25 mouse cellular contexts compared by ENCODE assay signal in the genomic region with DNA sequence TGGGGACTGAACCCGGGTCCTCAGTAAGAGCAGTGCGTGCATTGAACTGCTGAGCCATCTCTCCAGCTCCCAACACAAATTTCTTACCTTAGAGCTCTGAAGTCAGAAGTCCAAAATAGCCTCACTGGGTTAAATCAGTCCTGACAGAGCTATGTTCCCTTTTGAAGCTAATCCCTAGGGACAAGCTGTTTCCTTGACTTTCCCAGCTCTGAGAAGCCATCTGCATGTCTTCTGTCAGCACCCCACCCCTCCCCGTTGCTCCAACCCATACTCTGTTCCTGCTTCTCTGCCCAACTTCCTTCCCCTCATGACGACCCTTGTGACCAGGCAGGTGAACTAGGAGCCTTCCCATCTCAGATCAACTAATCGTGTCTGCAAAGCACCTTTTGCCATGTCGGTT. TPM values are rescaled to one million over a fixed set of nuclear protein-coding genes. Genes with fewer than 3 reads are reported as not detected.
A peak's percentile ranks its signal among the peaks of the same experiment; 100 is the strongest.
DNase-seq lines count a peak whose midpoint lies in the region; ATAC-seq and TF ChIP-seq lines count a peak whose summit lies in the region.
"Had no signal": no experiment of that assay in that cellular context is flagged by ENCODE, and none has a peak within 500 bp of the region (broad histone marks: within the 10 kb centered on the region; RNA-seq: fewer than 3 reads in every experiment).

No protein-coding gene starts in this region.

- no peak overlapping the region for H3K4me3 ChIP-seq in heart, adult 2 months
- no peak overlapping the region for H3K4me3 ChIP-seq in heart, embryonic 15.5 days
- H3K4me3 ChIP-seq: embryonic facial prominence, embryonic 10.5 days; left cerebral cortex, adult 2 months; limb, embryonic 10.5 days; lung, embryonic 15.5 days; midbrain, embryonic 10.5 days; neural tube, embryonic 12.5 days had no signal

- H3K9ac ChIP-seq in heart, adult 2 months (ENCODE audit: low read depth, low read length): 0 out of 2 replicates have a peak overlapping the region, but pooled peaks have one; percentile 8
- no peak overlapping the region for H3K9ac ChIP-seq in heart, embryonic 15.5 days
- H3K9ac ChIP-seq: lung, embryonic 15.5 days; neural tube, embryonic 12.5 days had no signal

- peak; percentile 81 for ATAC-seq in heart, embryonic 15.5 days (replicated peaks; ENCODE audit: insufficient number of reproducible peaks, insufficient read depth, low FRiP score, low read depth)
- ATAC-seq: CD4-positive, CD25-positive, alpha-beta regulatory T cell, adult 4 months; forebrain, embryonic 16.5 days; hindbrain, postnatal 0 days had no signal

- peak; percentile 84 for TF ChIP-seq EP300 in heart, adult 2 months (IDR thresholded peaks at IDR 0.05; ENCODE audit: insufficient read depth, low read depth, low read length)

- 15% methylated on average over 6 of the region's 6 CpGs for WGBS in heart, adult 2 months
- WGBS in heart, embryonic 15.5 days: 24% methylated on average over 6 of the region's 6 CpGs

- peak; percentile 20 for DNase-seq in embryo, embryonic 10 days (ENCODE audit: low spot score)
- no peak for DNase-seq in embryo, embryonic 10.5 days (ENCODE audit: low spot score)
- DNase-seq in heart, adult 2 months: peak in 1 of 2 experiments; percentile 29
- peak; percentile 40 for DNase-seq in lung, postnatal 14 days
- DNase-seq in cerebellum, adult 18-20 months: no peak
- DNase-seq in adrenal gland, postnatal 10 days: no peak
- no peak for DNase-seq in cerebellum, adult 11 months
- DNase-seq: adrenal gland, adult 8-10 months; cerebellum, adult 9-11 months; kidney, adult 11 months; kidney, postnatal 10 days; right cerebral cortex, postnatal 14 days; thymus, postnatal 36 days had no signal

- peaks cover 8% of the 10 kb centered on the region for H3K4me1 ChIP-seq in heart, adult 2 months (ENCODE audit: control insufficient read depth, insufficient read depth, low read length)
- peaks cover 7% of the 10 kb centered on the region for H3K4me1 ChIP-seq in heart, embryonic 15.5 days (replicated peaks)
- H3K4me1 ChIP-seq: limb, embryonic 10.5 days; lung, embryonic 15.5 days; midbrain, embryonic 10.5 days; neural tube, embryonic 12.5 days had no signal

- H3K36me3 ChIP-seq in heart, adult 2 months (ENCODE audit: control insufficient read depth, insufficient read depth, low read length): no peaks in the 10 kb centered on the region
- H3K36me3 ChIP-seq in heart, embryonic 15.5 days: no peaks in the 10 kb centered on the region
- H3K36me3 ChIP-seq: embryonic facial prominence, embryonic 10.5 days; limb, embryonic 10.5 days; lung, embryonic 15.5 days; midbrain, embryonic 10.5 days; neural tube, embryonic 12.5 days had no signal

- H3K9me3 ChIP-seq in heart, embryonic 15.5 days (replicated peaks): no peaks in the 10 kb centered on the region
- H3K9me3 ChIP-seq: embryonic facial prominence, embryonic 10.5 days; limb, embryonic 10.5 days; lung, embryonic 15.5 days; midbrain, embryonic 10.5 days had no signal

- no peaks in the 10 kb centered on the region for H3K27me3 ChIP-seq in heart, adult 2 months (ENCODE audit: control insufficient read depth, insufficient read depth, low read length)
- no peaks in the 10 kb centered on the region for H3K27me3 ChIP-seq in heart, embryonic 15.5 days
- H3K27me3 ChIP-seq: lung, embryonic 15.5 days; neural tube, embryonic 12.5 days had no signal

- TF ChIP-seq POLR2A in heart, adult 2 months (IDR thresholded peaks at IDR 0.05; ENCODE audit: insufficient read depth, low read depth, low read length): no peak

- H3K27ac ChIP-seq in heart, adult 2 months: peak overlapping the region; percentile 40; the same call in 1 of the 2 replicates
- peak overlapping the region; percentile 53 for H3K27ac ChIP-seq in heart, embryonic 15.5 days
- H3K27ac ChIP-seq: embryonic facial prominence, embryonic 10.5 days; hindbrain, postnatal 0 days; left cerebral cortex, adult 2 months; limb, embryonic 10.5 days; lung, embryonic 15.5 days; midbrain, embryonic 10.5 days; neural tube, embryonic 12.5 days; stomach, postnatal 0 days had no signal

- intact Hi-C loops in heart, adult 2 months (cut with DNase I): no loop called here

- TF ChIP-seq CTCF in heart, adult 2 months (IDR thresholded peaks at IDR 0.05): no peak

- H3K4me2 ChIP-seq in heart, embryonic 15.5 days: no peak overlapping the region
- H3K4me2 ChIP-seq: liver, embryonic 11.5 days; lung, embryonic 15.5 days; neural tube, embryonic 12.5 days had no signal

- no peaks in the 10 kb centered on the region for H3K79me2 ChIP-seq in heart, adult 2 months (replicated peaks; ENCODE audit: control insufficient read depth, insufficient read depth, low read length)

RNA-seq across cellular contexts. Expression of gene Acsl1, which starts 49.3 kb away (rescaled TPM):
- 100 to 1,000 TPM; 774 to 911 TPM for total RNA-seq in heart, adult 2 months (2021)
- 330 and 577 TPM in 2 replicates for polyA plus RNA-seq in heart, adult 2 months (2012; rRNA removed)
- polyA plus RNA-seq in heart, embryonic 15.5 days (2015; fragmentation: Nextera tagmentation; extraction: Ambion mirVana): 53.7 and 59.9 TPM in 2 replicates
- total RNA-seq in adrenal gland, postnatal 10 days (2021): 100 to 1,000 TPM; 915 to 931 TPM

Comparison
In these comparisons a context has a peak if more than half of its experiments do, and no peak if none do; other contexts are left out.
1. DNase-seq: peak in embryo, embryonic 10 days (single experiment) and lung, postnatal 14 days (single experiment); none in embryo, embryonic 10.5 days (single experiment), cerebellum, adult 18-20 months (0 of 2), adrenal gland, postnatal 10 days (single experiment) and cerebellum, adult 11 months (single experiment).